Mouse (Mus musculus) CH12.LX (cell line): ENCODE measurements at regions not wholly inside any gene's neighbourhood (a gene's known extent, or its start where the extent isn't known, plus 50 kb on each side); places are given as distances from the start of the nearest gene placed in this dataset.

Experiments used
- DNase-seq: peaks from one replicate; pipeline ENCODE4 v3.0.0-alpha.2; 2013; ENCODE audit errors: extremely low read depth
- H3K27ac ChIP-seq: 2 replicates; pipeline ENCODE4 v1.5.1; 2012; ENCODE audit warnings: low read depth, mild to moderate bottlenecking, control low read depth, moderate library complexity; ENCODE audit not compliant: insufficient read depth
- H3K27me3 ChIP-seq: replicated peaks from 2 replicates; pipeline ENCODE3; 2012; ENCODE audit warnings: inconsistent platforms
- H3K36me3 ChIP-seq, 2 experiments: replicated peaks in 1 of 2; 2 replicates each; pipeline versions ENCODE3 to v1.6.1; 2012; ENCODE audit warnings: inconsistent platforms in 1 of 2, low read length in 1 of 2, mild to moderate bottlenecking in 1 of 2, mixed read lengths in 1 of 2, moderate library complexity in 1 of 2; ENCODE audit not compliant: control insufficient read depth in 1 of 2, insufficient read depth in 1 of 2
- H3K4me1 ChIP-seq, 2 experiments: 2 replicates each; pipeline ENCODE4 v1.6.1; 2012; ENCODE audit warnings: inconsistent platforms in 1 of 2, moderate library complexity in 1 of 2; ENCODE audit not compliant: insufficient read depth in 2 of 2, control insufficient read depth in 1 of 2
- H3K4me2 ChIP-seq: 2 replicates; pipeline ENCODE4 v1.6.1; 2012; ENCODE audit warnings: low read depth, mild to moderate bottlenecking, control low read depth; ENCODE audit not compliant: poor library complexity, insufficient read depth, severe bottlenecking
- H3K4me3 ChIP-seq, 3 experiments: fragments of 150-350 bp in 1 of 3; sonication (generic) in 1 of 3; replicated peaks in 1 of 3; 2 replicates each; pipeline versions ENCODE3 to v1.5.1; 2011 to 2012; ENCODE audit warnings: low read depth in 2 of 3, low read length in 2 of 3, mild to moderate bottlenecking in 2 of 3, moderate library complexity in 2 of 3, control low read depth in 1 of 3, improper control_type of control experiment in 1 of 3, inconsistent platforms in 1 of 3, mixed read lengths in 1 of 3; ENCODE audit not compliant: poor library complexity in 1 of 3
- H3K79me2 ChIP-seq: replicated peaks from 2 replicates; pipeline ENCODE4 v1.6.1; 2012; ENCODE audit warnings: mild to moderate bottlenecking, moderate library complexity; ENCODE audit not compliant: control insufficient read depth, poor library complexity, insufficient read depth, severe bottlenecking; ENCODE audit errors: extremely low read depth
- H3K9ac ChIP-seq: 2 replicates; pipeline ENCODE4 v1.6.1; 2012; ENCODE audit warnings: low read depth, mild to moderate bottlenecking, control low read depth, moderate library complexity; ENCODE audit not compliant: insufficient read depth
- H3K9me3 ChIP-seq: replicated peaks from 2 replicates; pipeline ENCODE3; 2012; ENCODE audit warnings: low read length, inconsistent platforms, mixed read lengths
- CHD1 ChIP-seq: IDR thresholded peaks from 2 replicates; pipeline ENCODE4 v1.6.1; 2012; ENCODE audit warnings: low read depth, low read length, improper control_type of control experiment, inconsistent platforms
- CHD2 ChIP-seq: IDR thresholded peaks from 2 replicates; pipeline ENCODE4 v1.6.1; 2011; ENCODE audit warnings: low read length, improper control_type of control experiment
- E2F4 ChIP-seq: IDR thresholded peaks from 2 replicates; pipeline ENCODE4 v1.6.1; 2011; ENCODE audit warnings: low read depth, low read length, improper control_type of control experiment; ENCODE audit not compliant: insufficient replicate concordance
- ETS1 ChIP-seq: conservative IDR thresholded peaks from 2 replicates; pipeline ENCODE4 v1.6.1; 2012; ENCODE audit warnings: low read depth, mild to moderate bottlenecking, inconsistent platforms, low read length, improper control_type of control experiment, moderate library complexity
- KAT2A ChIP-seq: IDR thresholded peaks from 2 replicates; pipeline ENCODE4 v1.6.1; 2012; ENCODE audit warnings: low read length, improper control_type of control experiment, inconsistent platforms; ENCODE audit not compliant: insufficient replicate concordance
- MAFK ChIP-seq: IDR thresholded peaks from 2 replicates; pipeline ENCODE4 v1.6.1; 2011; ENCODE audit warnings: low read length, improper control_type of control experiment; ENCODE audit not compliant: insufficient replicate concordance
- MXI1 ChIP-seq: IDR thresholded peaks from 2 replicates; pipeline ENCODE4 v1.6.1; 2011; ENCODE audit warnings: mild to moderate bottlenecking, low read depth, low read length, improper control_type of control experiment
- MYC ChIP-seq: IDR thresholded peaks from 2 replicates; pipeline ENCODE4 v1.6.1; 2011; ENCODE audit warnings: low read depth, mild to moderate bottlenecking, improper control_type of control experiment, low read length
- PAX5 ChIP-seq: IDR thresholded peaks from 2 replicates; pipeline ENCODE4 v1.6.1; 2012; ENCODE audit warnings: low read length, inconsistent platforms, mixed read lengths
- POLR2AphosphoS2 ChIP-seq: IDR thresholded peaks from 2 replicates; pipeline ENCODE4 v1.6.1; 2011; ENCODE audit warnings: low read depth, low read length, improper control_type of control experiment
- RAD21 ChIP-seq: IDR thresholded peaks from 2 replicates; pipeline ENCODE4 v1.6.1; 2011; ENCODE audit warnings: low read depth, mild to moderate bottlenecking, low read length, improper control_type of control experiment, moderate library complexity
- RCOR1 ChIP-seq: conservative IDR thresholded peaks from 2 replicates; pipeline ENCODE4 v1.6.1; 2012; ENCODE audit warnings: low read depth, mild to moderate bottlenecking, inconsistent platforms, low read length, improper control_type of control experiment
- SIN3A ChIP-seq: IDR thresholded peaks from 2 replicates; pipeline ENCODE4 v1.6.1; 2012; ENCODE audit warnings: low read length, improper control_type of control experiment, inconsistent platforms
- SMC3 ChIP-seq: IDR thresholded peaks from 2 replicates; pipeline ENCODE4 v1.6.1; 2011; ENCODE audit warnings: low read depth, low read length, improper control_type of control experiment
- TCF12 ChIP-seq: IDR thresholded peaks from 2 replicates; pipeline ENCODE4 v1.6.1; 2014; ENCODE audit warnings: low read depth, mild to moderate bottlenecking, inconsistent platforms, low read length, improper control_type of control experiment
- UBTF ChIP-seq: IDR thresholded peaks from 2 replicates; pipeline ENCODE4 v1.6.1; 2012; ENCODE audit warnings: low read depth, mild to moderate bottlenecking, inconsistent platforms, low read length, improper control_type of control experiment, moderate library complexity
- USF1 ChIP-seq: IDR thresholded peaks from 2 replicates; pipeline ENCODE4 v1.6.1; 2014; ENCODE audit warnings: low read depth, mild to moderate bottlenecking, inconsistent platforms, low read length, improper control_type of control experiment
- USF2 ChIP-seq: conservative IDR thresholded peaks from 2 replicates; pipeline ENCODE4 v1.6.1; 2011; ENCODE audit warnings: low read depth, low read length, improper control_type of control experiment
- ZC3H11A ChIP-seq: IDR thresholded peaks from 2 replicates; pipeline ENCODE4 v1.6.1; 2012; ENCODE audit warnings: low read depth, mild to moderate bottlenecking, inconsistent platforms, low read length, improper control_type of control experiment
- ZMIZ1 ChIP-seq: IDR thresholded peaks from 2 replicates; pipeline ENCODE4 v1.6.1; 2012; ENCODE audit warnings: low read depth, mild to moderate bottlenecking, inconsistent platforms, low read length, improper control_type of control experiment
- ZNF384 ChIP-seq: IDR thresholded peaks from 2 replicates; pipeline ENCODE4 v1.6.1; 2012; ENCODE audit warnings: low read depth, low read length, improper control_type of control experiment, inconsistent platforms
- dilution Hi-C: fragments of 300-500 bp; cut with MboI; formaldehyde crosslinking; loops from 2 replicates; pipeline ENCODE4 v1.14.3; 2020; ENCODE audit warnings: low sequenced_read_pairs; ENCODE audit not compliant: extremely low pct_unique_long_range_greater_than_20kb, extremely low pct_ligation_motif_present
- in situ Hi-C: fragments of 300-500 bp; cut with MboI; formaldehyde crosslinking; loops from 3 replicates; pipeline ENCODE4 v1.14.3; 2019; ENCODE audit warnings: low sequenced_read_pairs, low pct_ligation_motif_present, low pct_unique_long_range_greater_than_20kb, mixed read lengths

GRCm38 (mm10) chr5:62545785-62546184 lies 220.2 kb downstream of the Arap2 start:
- Histone ChIP-seq H3K4me1 (no peaks in the 10 kb centered on the region), H3K4me2 (no peak overlapping the region), H3K79me2 (no peaks in the 10 kb centered on the region), H3K4me3 (no peak overlapping the region), H3K9me3 (no peaks in the 10 kb centered on the region), H3K36me3 (no peaks in the 10 kb centered on the region), H3K9ac (no peak overlapping the region), H3K27me3 (no peaks in the 10 kb centered on the region), H3K27ac (no peak overlapping the region)
- TF ChIP-seq ZC3H11A (no peak), USF2 (no peak), RCOR1 (no peak), E2F4 (no peak), TCF12 (no peak), ZMIZ1 (no peak), POLR2AphosphoS2 (no peak), CHD2 (no peak), UBTF (no peak), SIN3A (no peak), SMC3 (no peak), MXI1 (no peak), RAD21 (no peak), KAT2A (no peak), ETS1 (no peak), CHD1 (no peak), MAFK (no peak), MYC (no peak), PAX5 (no peak)
- in situ Hi-C loops (no loop called here), dilution Hi-C loops (no loop called here)
- DNase-seq, result no peak

- Histone ChIP-seq H3K9ac (no peak overlapping the region), H3K27me3 (no peaks in the 10 kb centered on the region), H3K4me3 (no peak overlapping the region), H3K79me2 (no peaks in the 10 kb centered on the region), H3K4me2 (peak overlapping the region; percentile 38), H3K36me3 (no peaks in the 10 kb centered on the region), H3K27ac (no peak overlapping the region), H3K9me3 (no peaks in the 10 kb centered on the region), H3K4me1 (no peaks in the 10 kb centered on the region)
- TF ChIP-seq MAFK (peak; percentile 94), UBTF (no peak), KAT2A (no peak), ZNF384 (no peak), USF1 (no peak)
- in situ Hi-C loops, result no loop called here
- dilution Hi-C loops, result no loop called here
- DNase-seq, result no peak
Observed at GRCm38 (mm10) chr5:62539304-62539703, 226.7 kb downstream of the Arap2 start.
